Mouse (Mus musculus) intestine, embryonic 14.5 days (tissue): Measurements from ENCODE around the gene Hist1h1a. TPM values are rescaled to one million over a fixed set of nuclear protein-coding genes. Genes with fewer than 3 reads are reported as not detected.

ENCODE experiments used
- ATAC-seq: fragments of 200-750 bp; cut with Nextera tagmentation; replicated peaks from 2 replicates; pipeline ENCODE4 v1.8.0; 2017; ENCODE audit warnings: low read depth, moderate number of reproducible peaks, moderate TSS enrichment, moderate library complexity; ENCODE audit not compliant: low FRiP score, low TSS enrichment
- DNase-seq: peaks from one replicate; pipeline ENCODE4 v3.0.0-alpha.2; 2018; ENCODE audit warnings: low spot score
- H3K27ac ChIP-seq: fragments of 300-500 bp; sonication (generic); 2 replicates; pipeline ENCODE4 v1.5.1; 2014; ENCODE audit warnings: low read depth, mild to moderate bottlenecking, control low read depth
- H3K27me3 ChIP-seq: fragments of 300-500 bp; sonication (generic); replicated peaks from 2 replicates; pipeline ENCODE4 v1.6.1; 2014; ENCODE audit warnings: low read length, control low read depth; ENCODE audit not compliant: control insufficient read depth, insufficient read depth
- H3K36me3 ChIP-seq: fragments of 300-500 bp; sonication (generic); 2 replicates; pipeline ENCODE4 v1.6.1; 2014; ENCODE audit warnings: low read length, control low read depth; ENCODE audit not compliant: control insufficient read depth, insufficient read depth
- H3K4me1 ChIP-seq: fragments of 300-500 bp; sonication (generic); replicated peaks from 2 replicates; pipeline ENCODE4 v1.6.1; 2014; ENCODE audit warnings: low read length, control low read depth, mixed read lengths; ENCODE audit not compliant: control insufficient read depth, insufficient read depth
- H3K4me2 ChIP-seq: fragments of 300-500 bp; sonication (generic); 2 replicates; pipeline ENCODE4 v1.6.1; 2014; ENCODE audit warnings: low read length
- H3K4me3 ChIP-seq: fragments of 300-500 bp; sonication (generic); 2 replicates; pipeline ENCODE4 v1.5.1; 2014; ENCODE audit warnings: low read depth, low read length, control low read depth, mixed read lengths
- H3K9ac ChIP-seq: fragments of 300-500 bp; sonication (generic); 2 replicates; pipeline ENCODE4 v1.6.1; 2014; ENCODE audit warnings: mild to moderate bottlenecking, low read length
- H3K9me3 ChIP-seq: fragments of 300-500 bp; sonication (generic); 2 replicates; pipeline ENCODE4 v1.6.1; 2016; ENCODE audit warnings: low read length, control low read depth; ENCODE audit not compliant: control insufficient read depth
- WGBS: fragments of 180-500 bp; shearing (Covaris S2); extraction: QIAGEN DNeasy Blood & Tissue Kit; methylation state at CpG from one replicate; pipeline ENCODE4 v1.1.7; 2014; 5-methylcytosine and 5-hydroxymethylcytosine counted together
- polyA plus RNA-seq: library from polyadenylated mRNA; unstranded; fragments of >200 nt; fragmentation: Nextera tagmentation; extraction: Ambion mirVana; gene quantifications from 2 replicates; pipeline ENCODE4 v1.2.1, GENCODE M21; 2014

The Hist1h1a gene
- polyA plus RNA-seq, 1 experiment from 2014 or later: 4.2 TPM

DNA sequence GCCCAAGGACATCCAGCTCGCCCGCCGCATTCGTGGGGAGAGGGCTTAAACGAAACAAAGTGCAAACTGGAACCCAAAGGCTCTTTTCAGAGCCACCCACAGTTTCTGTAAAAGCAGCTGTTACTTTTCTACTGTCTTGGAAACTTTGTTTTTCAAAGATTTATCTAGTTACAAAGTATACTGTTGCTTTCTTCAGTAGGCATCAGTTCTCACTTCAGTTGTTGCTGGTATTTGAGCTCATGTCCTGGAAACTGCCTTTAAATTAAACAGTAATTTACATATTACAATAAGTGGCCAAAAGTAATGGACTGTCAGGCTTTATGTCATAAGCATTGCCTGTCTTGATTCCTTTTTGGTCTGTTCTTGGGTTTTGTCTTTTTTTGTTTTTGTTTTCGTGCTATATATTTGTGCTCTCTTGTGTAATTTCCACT, 10.7 kb upstream of the Hist1h1a start:
- Histone ChIP-seq H3K4me1 (peaks cover 20% of the 10 kb centered on the region), H3K27ac (peak overlapping the region; percentile 90), H3K4me3 (peak overlapping the region; percentile 37), H3K9ac (peak overlapping the region; percentile 76), H3K27me3 (no peaks in the 10 kb centered on the region), H3K9me3 (no peaks in the 10 kb centered on the region), H3K36me3 (no peaks in the 10 kb centered on the region), H3K4me2 (peak overlapping the region; percentile 57)
- DNase-seq (no peak), ATAC-seq (no peak)
- 8% methylated on average over 6 of the region's 6 CpGs for WGBS

DNA sequence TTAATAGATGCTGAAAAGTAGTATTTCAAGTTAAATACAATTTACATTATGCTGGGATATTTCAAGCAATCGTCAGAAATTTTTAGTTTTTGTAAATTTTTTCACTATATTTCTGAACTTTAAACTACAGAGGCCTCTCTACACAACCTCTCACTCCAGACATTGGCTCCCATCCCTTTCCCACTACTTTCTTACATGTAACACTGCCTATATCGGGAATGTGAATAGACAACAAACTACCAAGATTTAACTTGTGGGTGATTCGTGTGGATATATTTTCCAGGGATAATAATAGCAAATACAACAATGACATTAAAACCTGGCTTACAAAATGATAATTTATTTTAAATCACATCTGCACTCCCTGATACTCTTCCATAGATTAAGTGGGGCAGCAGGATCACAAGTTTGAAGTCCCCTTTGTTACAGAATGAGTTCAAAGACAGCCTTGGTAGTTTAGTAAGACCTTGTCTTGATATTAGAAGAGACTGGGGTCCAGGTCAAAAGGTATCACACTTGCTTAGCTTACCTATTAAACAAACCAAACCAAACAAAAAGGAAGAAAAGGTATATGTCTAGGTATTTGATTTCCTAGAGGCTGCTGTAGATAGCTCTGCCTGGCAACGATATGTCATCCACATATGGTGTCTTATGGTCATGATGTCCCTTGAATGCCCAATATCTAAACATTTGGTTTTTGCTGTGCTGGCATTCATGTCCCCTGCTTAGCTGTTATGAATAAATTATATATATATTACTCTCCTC, 10.0 kb upstream of the Hist1h1a start:
- Histone ChIP-seq H3K27me3 (no peaks in the 10 kb centered on the region), H3K9ac (peak overlapping the region; percentile 76), H3K4me1 (peaks cover 13% of the 10 kb centered on the region), H3K36me3 (no peaks in the 10 kb centered on the region), H3K9me3 (no peaks in the 10 kb centered on the region), H3K27ac (peak overlapping the region; percentile 90), H3K4me3 (peak overlapping the region; percentile 37; the same call in 1 of the 2 replicates), H3K4me2 (peak overlapping the region; percentile 57)
- DNase-seq (peak; percentile 48), ATAC-seq (no peak)
- 53% methylated on average over 4 of the region's 4 CpGs for WGBS

GRCm38 (mm10) chr13:23755000-23755399, 8.5 kb upstream of the Hist1h1a start:
- Histone ChIP-seq H3K4me1 (peaks cover 12% of the 10 kb centered on the region), H3K9me3 (no peaks in the 10 kb centered on the region), H3K27ac (no peak overlapping the region), H3K27me3 (no peaks in the 10 kb centered on the region), H3K9ac (no peak overlapping the region), H3K36me3 (no peaks in the 10 kb centered on the region), H3K4me2 (no peak overlapping the region), H3K4me3 (no peak overlapping the region)
- DNase-seq (peak; percentile 23), ATAC-seq (no peak)

DNA sequence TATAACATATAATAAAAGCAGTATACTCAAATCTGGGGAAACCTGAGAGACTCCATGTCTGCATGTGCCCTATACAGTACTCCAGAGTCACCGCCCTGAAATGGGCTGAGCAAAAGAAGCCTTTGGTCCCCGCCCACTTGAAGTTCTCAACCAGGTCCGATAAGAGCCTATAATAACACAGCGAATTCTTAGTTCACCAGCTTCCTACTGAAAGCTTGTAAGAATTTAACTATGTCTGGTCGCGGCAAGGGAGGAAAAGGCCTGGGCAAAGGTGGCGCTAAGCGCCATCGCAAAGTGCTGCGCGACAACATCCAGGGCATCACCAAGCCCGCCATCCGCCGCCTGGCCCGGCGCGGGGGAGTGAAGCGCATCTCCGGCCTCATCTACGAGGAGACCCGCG, 6.7 kb upstream of the Hist1h1a start, which contains the start of gene Hist1h4b:
TSS of gene Hist1h4b (plus strand) at position 224 of the 400 bp plus-strand sequence.
- H3K4me3 ChIP-seq: peak within 1 kb of the TSS; percentile 39
- peak within 1 kb of the TSS; percentile 63 for H3K4me2 ChIP-seq
- H3K9ac ChIP-seq: peak within 1 kb of the TSS; percentile 49
- DNase-seq (peak; percentile 98), ATAC-seq (peak; percentile 70)
- peak within 1 kb of the TSS; percentile 85 for H3K27ac ChIP-seq
- H3K36me3 ChIP-seq: no peaks in the 10 kb centered on the region
- H3K4me1 ChIP-seq: peaks cover 9% of the 10 kb centered on the region
- H3K27me3 ChIP-seq: no peaks in the 10 kb centered on the region
- H3K9me3 ChIP-seq: no peaks in the 10 kb centered on the region
- WGBS: 0% methylated on average over 14 of the region's 22 CpGs

GRCm38 (mm10) chr13:23757211-23757773, 6.2 kb upstream of the Hist1h1a start:
- Histone ChIP-seq H3K9me3 (no peaks in the 10 kb centered on the region), H3K4me3 (peak overlapping the region; percentile 39), H3K27ac (peak overlapping the region; percentile 85), H3K9ac (peak overlapping the region; percentile 49), H3K36me3 (no peaks in the 10 kb centered on the region), H3K27me3 (no peaks in the 10 kb centered on the region), H3K4me1 (peaks cover 9% of the 10 kb centered on the region), H3K4me2 (peak overlapping the region; percentile 63)
- ATAC-seq (peak; percentile 17), DNase-seq (peak; percentile 84)
- under 1% methylated on average over 15 of the region's 23 CpGs for WGBS

GRCm38 (mm10) chr13:23757921-23758320, 5.5 kb upstream of the Hist1h1a start:
- peak overlapping the region; percentile 49; the same call in 1 of the 2 replicates for H3K9ac ChIP-seq
- DNase-seq: no peak
- 42% methylated on average over 3 of the region's 3 CpGs for WGBS
- no peaks in the 10 kb centered on the region for H3K27me3 ChIP-seq
- peak overlapping the region; percentile 9; the same call in 1 of the 2 replicates for H3K27ac ChIP-seq
- no peaks in the 10 kb centered on the region for H3K9me3 ChIP-seq
- H3K36me3 ChIP-seq: no peaks in the 10 kb centered on the region
- peak overlapping the region; percentile 63 for H3K4me2 ChIP-seq
- H3K4me3 ChIP-seq: no peak overlapping the region
- H3K4me1 ChIP-seq: peaks cover 9% of the 10 kb centered on the region
- no peak for ATAC-seq

- WGBS: 77% methylated on average over 3 of the region's 3 CpGs
These were observed 4.2 kb upstream of the Hist1h1a start for GRCm38 (mm10) chr13:23759251-23759771.

GRCm38 (mm10) chr13:23759916-23760239, 3.6 kb upstream of the Hist1h1a start:
- 63% methylated on average over 1 of the region's 1 CpGs for WGBS
- Histone ChIP-seq H3K4me1 (peaks cover 17% of the 10 kb centered on the region), H3K4me3 (peak overlapping the region; percentile 57), H3K36me3 (no peaks in the 10 kb centered on the region), H3K9me3 (no peaks in the 10 kb centered on the region), H3K27me3 (no peaks in the 10 kb centered on the region), H3K4me2 (peak overlapping the region; percentile 91), H3K27ac (peak overlapping the region; percentile 98), H3K9ac (peak overlapping the region; percentile 74)
- no peak for ATAC-seq
- DNase-seq: no peak

More at GRCm38 (mm10) chr13:23759251-23759771, 4.2 kb upstream of the Hist1h1a start:
- H3K27ac ChIP-seq: no peak overlapping the region
- peaks cover 15% of the 10 kb centered on the region for H3K4me1 ChIP-seq
- DNase-seq (no peak), ATAC-seq (no peak)
- no peak overlapping the region for H3K9ac ChIP-seq
- H3K9me3 ChIP-seq: no peaks in the 10 kb centered on the region
- no peak overlapping the region for H3K4me3 ChIP-seq
- H3K36me3 ChIP-seq: no peaks in the 10 kb centered on the region
- no peaks in the 10 kb centered on the region for H3K27me3 ChIP-seq
- H3K4me2 ChIP-seq: peak overlapping the region; percentile 91; the same call in 1 of the 2 replicates
